Mouse (Mus musculus) left cerebral cortex, postnatal 10 days (tissue): Measurements from ENCODE around the gene Ubqln4. TPM values are rescaled to one million over a fixed set of nuclear protein-coding genes. Genes with fewer than 3 reads are reported as not detected.
"Not testable (repeated sequence)": the region's sequence is repeated elsewhere in the genome, so short reads cannot be mapped to it uniquely, and the experiment has no call there.

Source experiments
- DNase-seq, 2 experiments: peaks; one replicate each; pipeline ENCODE4 v3.0.0; 2021 to 2022; ENCODE audit warnings: low spot score in 2 of 2, mixed read lengths in 1 of 2; ENCODE audit errors: extremely low spot score in 1 of 2
- intact Hi-C: fragments of 180-260 bp; cut with DNase I; formaldehyde crosslinking; loops from one replicate; pipeline ENCODE4 v1.15.1; 2025
- total RNA-seq, 2 experiments: library from RNA; stranded (reverse); gene quantifications; 2 replicates each; pipeline ENCODE4 v1.2.3; 2021

The Ubqln4 gene
- total RNA-seq, 2 experiments from 2014 or later, result 78.8 to 82.6 TPM

GRCm38 (mm10) chr3:88579454-88580117 is 26.0 kb downstream of the Ubqln4 start:
- DNase-seq, result peak; percentile 78 to 82
- intact Hi-C loops, result no loop called here

- intact Hi-C loops, result no loop called here
- DNase-seq, result no peak
Measured at GRCm38 (mm10) chr3:88585769-88586168, 32.2 kb downstream of the Ubqln4 start.

- no peak for DNase-seq
- intact Hi-C loops, result no loop called here
Measured at GRCm38 (mm10) chr3:88586640-88587039, 33.1 kb downstream of the Ubqln4 start.

- intact Hi-C loops, result no loop called here
- no peak for DNase-seq
Measured at GRCm38 (mm10) chr3:88590246-88590645, 36.7 kb downstream of the Ubqln4 start.

GRCm38 (mm10) chr3:88591044-88591443 is 37.5 kb downstream of the Ubqln4 start:
- no peak for DNase-seq
- intact Hi-C loops, result no loop called here

- DNase-seq, result no peak
- intact Hi-C loops, result no loop called here
Measured at GRCm38 (mm10) chr3:88591950-88592731, 38.6 kb downstream of the Ubqln4 start.

- no peak for DNase-seq
- intact Hi-C loops, result no loop called here
Measured at GRCm38 (mm10) chr3:88592942-88593576, 39.5 kb downstream of the Ubqln4 start.

- intact Hi-C loops, result no loop called here
Measured at GRCm38 (mm10) chr3:88593893-88594580, 40.5 kb downstream of the Ubqln4 start.

GRCm38 (mm10) chr3:88596547-88596946 is 43.0 kb downstream of the Ubqln4 start:
- intact Hi-C loops, DNase-seq: not testable (repeated sequence)

More at GRCm38 (mm10) chr3:88593893-88594580, 40.5 kb downstream of the Ubqln4 start:
- DNase-seq, result no peak

GRCm38 (mm10) chr3:88602466-88602865 is 48.9 kb downstream of the Ubqln4 start:
- intact Hi-C loops, result no loop called here
- no peak for DNase-seq

GRCm38 (mm10) chr3:88603714-88604161 is 50.2 kb downstream of the Ubqln4 start:
- DNase-seq, result peak in 1 of 2 experiments; percentile 76
- intact Hi-C loops, result no loop called here

- intact Hi-C loops, result loop anchor here (5.0 kb wide), 2 partner anchors 37 to 82 kb away; partner anchors contain the start of gene Khdc4
- DNase-seq, result no peak
Measured at GRCm38 (mm10) chr3:88604863-88605262, 51.3 kb downstream of the Ubqln4 start.

- DNase-seq, result not testable (repeated sequence)
- intact Hi-C loops, result loop anchor here (5.0 kb wide), 2 partner anchors 37 to 82 kb away; partner anchors contain the start of gene Khdc4
Measured at GRCm38 (mm10) chr3:88605666-88606065, 52.1 kb downstream of the Ubqln4 start, which contains the start of gene Arhgef2. Gene Arhgef2 (plus strand): TSS chr3:88605966.

GRCm38 (mm10) chr3:88607065-88607757 is 53.7 kb downstream of the Ubqln4 start:
- peak; percentile 82 to 86 for DNase-seq
- intact Hi-C loops, result loop anchor here (5.0 kb wide), 2 partner anchors 35 to 80 kb away; partner anchors contain the start of gene Khdc4

- no peak for DNase-seq
- intact Hi-C loops, result loop anchor here (5.0 kb wide), 2 partner anchors 35 to 80 kb away; partner anchors contain the start of gene Khdc4
Measured at GRCm38 (mm10) chr3:88607758-88608138, 54.2 kb downstream of the Ubqln4 start.

GRCm38 (mm10) chr3:88609066-88609465 is 55.5 kb downstream of the Ubqln4 start:
- intact Hi-C loops, result loop anchor here (5.0 kb wide), 2 partner anchors 33 to 78 kb away; partner anchors contain the start of gene Khdc4
- no peak for DNase-seq

- intact Hi-C loops, result no loop called here
- DNase-seq, result no peak
Measured at GRCm38 (mm10) chr3:88614418-88614817, 60.9 kb downstream of the Ubqln4 start.

- intact Hi-C loops, result no loop called here
- no peak for DNase-seq
Measured at GRCm38 (mm10) chr3:88615117-88615516, 61.6 kb downstream of the Ubqln4 start.
